Mouse (Mus musculus): ENCODE measurements around the gene Gm43517. TPM values are rescaled to one million over a fixed set of nuclear protein-coding genes. Genes with fewer than 3 reads are reported as not detected.
A peak's percentile ranks its signal among the peaks of the same experiment; 100 is the strongest.

Gm43517 gene
- polyA plus RNA-seq, 1 experiment: not detected

DNA sequence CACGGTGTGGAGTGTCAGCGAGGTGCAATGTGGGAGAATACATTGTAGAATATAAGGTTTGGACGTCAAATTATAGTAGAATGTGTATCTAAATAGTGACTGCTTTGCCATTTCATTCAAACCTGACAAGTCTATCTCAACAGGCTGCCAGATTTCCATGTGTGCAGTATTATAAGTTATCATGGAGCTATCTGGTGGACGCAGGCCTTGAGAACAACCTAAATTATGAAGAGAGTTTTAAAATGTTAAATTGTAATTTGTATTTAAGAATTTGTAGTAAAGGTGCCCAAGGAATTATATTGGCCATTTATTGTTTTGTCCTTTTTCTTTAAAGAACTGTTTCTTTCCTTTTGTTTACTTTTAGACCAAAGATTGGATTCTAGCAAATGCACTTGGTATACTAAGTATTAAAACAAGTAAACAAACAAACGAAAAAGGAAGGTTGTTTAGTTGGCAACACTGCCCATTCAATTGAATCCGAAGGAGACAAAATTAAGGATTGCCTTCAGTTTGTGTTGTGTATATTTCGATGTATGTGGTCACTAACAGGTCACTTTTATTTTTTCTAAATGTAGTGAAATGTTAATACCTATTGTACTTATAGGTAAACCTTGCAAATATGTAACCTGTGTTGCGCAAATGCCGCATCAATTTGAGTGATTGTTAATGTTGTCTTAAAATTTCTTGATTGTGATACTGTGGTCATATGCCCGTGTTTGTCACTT lies 1.3 kb downstream of the Gm43517 start:
- H3K4me3 ChIP-seq (ENCODE audit: insufficient read depth, low read depth, low read length): no peak overlapping the region
- H3K36me3 ChIP-seq (ENCODE audit: control insufficient read depth, insufficient read depth, low read length): no peaks in the 10 kb centered on the region
- H3K27me3 ChIP-seq (replicated peaks; ENCODE audit: control insufficient read depth, insufficient read depth, low read length): peaks cover 21% of the 10 kb centered on the region
- H3K27ac ChIP-seq (ENCODE audit: insufficient read depth, low read depth, low read length): no peak overlapping the region
- TF ChIP-seq CTCF (conservative IDR thresholded peaks at IDR 0.05; ENCODE audit: insufficient read depth, insufficient read length, low read depth, low read length) (no peak), POLR2A (IDR thresholded peaks at IDR 0.05; ENCODE audit: low read depth, low read length) (no peak)
- no peak for DNase-seq
- H3K4me1 ChIP-seq (ENCODE audit: control insufficient read depth, insufficient read depth, low read length): no peaks in the 10 kb centered on the region
- 23% methylated on average over 10 of the region's 10 CpGs for WGBS

DNA sequence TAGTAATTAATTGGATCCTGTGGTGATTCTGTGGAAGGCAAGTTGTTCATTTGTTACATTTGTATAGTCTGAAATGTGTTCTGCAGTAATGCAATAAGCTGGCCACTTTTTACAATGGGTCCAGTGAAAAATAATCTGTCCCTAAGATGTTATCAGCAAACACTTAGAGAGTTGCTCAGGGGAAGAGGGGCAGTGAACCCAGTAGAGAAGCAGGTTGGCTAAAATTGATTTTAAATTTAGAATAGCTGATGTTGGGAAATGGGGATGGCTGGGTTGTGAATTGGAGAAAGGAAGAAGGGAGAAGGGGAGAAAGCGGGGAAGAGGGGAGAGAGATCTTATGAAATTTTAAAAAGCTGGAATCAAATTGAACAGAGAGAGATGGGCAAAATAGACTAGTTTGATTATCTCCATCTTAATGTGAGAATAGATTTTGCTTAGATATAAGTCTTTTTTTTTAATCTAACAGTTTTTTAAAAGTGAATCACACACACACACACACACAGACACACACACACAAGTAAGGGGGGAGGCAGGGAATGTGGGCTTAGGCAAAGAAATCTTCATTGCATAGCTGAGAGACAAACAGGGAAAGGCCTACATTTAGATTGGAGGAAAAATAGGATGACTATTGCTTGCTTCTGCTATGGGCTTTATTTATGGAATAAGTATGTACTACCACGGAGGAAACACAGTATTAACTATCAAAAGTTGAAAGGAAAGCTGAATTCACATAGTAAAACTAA lies 3.1 kb downstream of the Gm43517 start:
- Histone ChIP-seq H3K27ac (ENCODE audit: insufficient read depth, low read depth, low read length) (no peak overlapping the region), H3K4me3 (ENCODE audit: insufficient read depth, low read depth, low read length) (no peak overlapping the region), H3K27me3 (replicated peaks; ENCODE audit: control insufficient read depth, insufficient read depth, low read length) (peaks cover 26% of the 10 kb centered on the region), H3K36me3 (ENCODE audit: control insufficient read depth, insufficient read depth, low read length) (no peaks in the 10 kb centered on the region), H3K4me1 (ENCODE audit: control insufficient read depth, insufficient read depth, low read length) (no peaks in the 10 kb centered on the region)
- WGBS: 21% methylated on average over 2 of the region's 2 CpGs
- no peak for TF ChIP-seq POLR2A (IDR thresholded peaks at IDR 0.05; ENCODE audit: low read depth, low read length)
- TF ChIP-seq CTCF (conservative IDR thresholded peaks at IDR 0.05; ENCODE audit: insufficient read depth, insufficient read length, low read depth, low read length): no peak
- DNase-seq: no peak

GRCm38 (mm10) chr12:49389666-49390065 lies 4.7 kb downstream of the Gm43517 start:
- Histone ChIP-seq H3K36me3 (ENCODE audit: control insufficient read depth, insufficient read depth, low read length) (no peaks in the 10 kb centered on the region), H3K4me1 (ENCODE audit: control insufficient read depth, insufficient read depth, low read length) (no peaks in the 10 kb centered on the region), H3K27ac (ENCODE audit: insufficient read depth, low read depth, low read length) (no peak overlapping the region), H3K4me3 (ENCODE audit: insufficient read depth, low read depth, low read length) (no peak overlapping the region), H3K27me3 (replicated peaks; ENCODE audit: control insufficient read depth, insufficient read depth, low read length) (peaks cover 13% of the 10 kb centered on the region)
- DNase-seq: no peak
- no peak for TF ChIP-seq POLR2A (IDR thresholded peaks at IDR 0.05; ENCODE audit: low read depth, low read length)
- no peak for TF ChIP-seq CTCF (conservative IDR thresholded peaks at IDR 0.05; ENCODE audit: insufficient read depth, insufficient read length, low read depth, low read length)
- 10% methylated on average over 5 of the region's 5 CpGs for WGBS

- Histone ChIP-seq H3K36me3 (ENCODE audit: control insufficient read depth, insufficient read depth, low read length) (no peaks in the 10 kb centered on the region), H3K4me1 (ENCODE audit: control insufficient read depth, insufficient read depth, low read length) (no peaks in the 10 kb centered on the region), H3K4me3 (ENCODE audit: insufficient read depth, low read depth, low read length) (no peak overlapping the region), H3K27ac (ENCODE audit: insufficient read depth, low read depth, low read length) (no peak overlapping the region), H3K27me3 (replicated peaks; ENCODE audit: control insufficient read depth, insufficient read depth, low read length) (peaks cover 11% of the 10 kb centered on the region)
- no peak for TF ChIP-seq CTCF (conservative IDR thresholded peaks at IDR 0.05; ENCODE audit: insufficient read depth, insufficient read length, low read depth, low read length)
- TF ChIP-seq POLR2A (IDR thresholded peaks at IDR 0.05; ENCODE audit: low read depth, low read length): no peak
- DNase-seq: no peak
- WGBS: 4% methylated on average over 13 of the region's 13 CpGs
Observed at GRCm38 (mm10) chr12:49390257-49390656, 5.3 kb downstream of the Gm43517 start.

GRCm38 (mm10) chr12:49390926-49391304 lies 5.9 kb downstream of the Gm43517 start:
- WGBS: 3% methylated on average over 9 of the region's 9 CpGs
- no peaks in the 10 kb centered on the region for H3K36me3 ChIP-seq (ENCODE audit: control insufficient read depth, insufficient read depth, low read length)
- TF ChIP-seq CTCF (conservative IDR thresholded peaks at IDR 0.05; ENCODE audit: insufficient read depth, insufficient read length, low read depth, low read length) (no peak), POLR2A (IDR thresholded peaks at IDR 0.05; ENCODE audit: low read depth, low read length) (no peak)
- DNase-seq: no peak
- no peak overlapping the region for H3K4me3 ChIP-seq (ENCODE audit: insufficient read depth, low read depth, low read length)
- no peaks in the 10 kb centered on the region for H3K4me1 ChIP-seq (ENCODE audit: control insufficient read depth, insufficient read depth, low read length)
- no peak overlapping the region for H3K27ac ChIP-seq (ENCODE audit: insufficient read depth, low read depth, low read length)
- H3K27me3 ChIP-seq (replicated peaks; ENCODE audit: control insufficient read depth, insufficient read depth, low read length): peaks cover 9% of the 10 kb centered on the region

GRCm38 (mm10) chr12:49391305-49392040 lies 6.5 kb downstream of the Gm43517 start:
- Histone ChIP-seq H3K27ac (ENCODE audit: insufficient read depth, low read depth, low read length) (no peak overlapping the region), H3K27me3 (replicated peaks; ENCODE audit: control insufficient read depth, insufficient read depth, low read length) (peaks cover 9% of the 10 kb centered on the region), H3K4me1 (ENCODE audit: control insufficient read depth, insufficient read depth, low read length) (no peaks in the 10 kb centered on the region), H3K36me3 (ENCODE audit: control insufficient read depth, insufficient read depth, low read length) (no peaks in the 10 kb centered on the region), H3K4me3 (ENCODE audit: insufficient read depth, low read depth, low read length) (no peak overlapping the region)
- TF ChIP-seq CTCF (conservative IDR thresholded peaks at IDR 0.05; ENCODE audit: insufficient read depth, insufficient read length, low read depth, low read length) (peak; percentile 33; the same call in 1 of the 2 replicates), POLR2A (IDR thresholded peaks at IDR 0.05; ENCODE audit: low read depth, low read length) (no peak)
- under 1% methylated on average over 42 of the region's 42 CpGs for WGBS
- DNase-seq: peak; percentile 74

- no peak overlapping the region for H3K4me3 ChIP-seq (ENCODE audit: insufficient read depth, low read depth, low read length)
- no peaks in the 10 kb centered on the region for H3K36me3 ChIP-seq (ENCODE audit: control insufficient read depth, insufficient read depth, low read length)
- WGBS: 7% methylated on average over 10 of the region's 10 CpGs
- H3K27ac ChIP-seq (ENCODE audit: insufficient read depth, low read depth, low read length): no peak overlapping the region
- TF ChIP-seq POLR2A (IDR thresholded peaks at IDR 0.05; ENCODE audit: low read depth, low read length) (no peak), CTCF (conservative IDR thresholded peaks at IDR 0.05; ENCODE audit: insufficient read depth, insufficient read length, low read depth, low read length) (no peak)
- no peaks in the 10 kb centered on the region for H3K4me1 ChIP-seq (ENCODE audit: control insufficient read depth, insufficient read depth, low read length)
- peaks cover 9% of the 10 kb centered on the region for H3K27me3 ChIP-seq (replicated peaks; ENCODE audit: control insufficient read depth, insufficient read depth, low read length)
- no peak for DNase-seq
Observed at GRCm38 (mm10) chr12:49392041-49392390, 7.0 kb downstream of the Gm43517 start.
